Mouse (Mus musculus) forebrain, embryonic 15.5 days (tissue): ENCODE results near the gene Cldn19. TPM values are rescaled to one million over a fixed set of nuclear protein-coding genes. Genes with fewer than 3 reads are reported as not detected.

Source experiments
- ATAC-seq: fragments of 200-750 bp; cut with Nextera tagmentation; replicated peaks from 2 replicates; pipeline ENCODE4 v1.8.0; 2017; ENCODE audit warnings: mild to moderate bottlenecking, moderate TSS enrichment, moderate library complexity
- H3K27ac ChIP-seq: fragments of 300-500 bp; sonication (generic); replicated peaks from 2 replicates; pipeline ENCODE4 v1.5.1; 2015; ENCODE audit warnings: mild to moderate bottlenecking, inconsistent platforms
- H3K27me3 ChIP-seq: fragments of 300-500 bp; sonication (generic); 2 replicates; pipeline ENCODE4 v1.6.1; 2015; ENCODE audit warnings: inconsistent platforms
- H3K36me3 ChIP-seq: fragments of 300-500 bp; sonication (generic); 2 replicates; pipeline ENCODE4 v1.6.1; 2015; ENCODE audit warnings: mild to moderate bottlenecking, inconsistent platforms
- H3K4me1 ChIP-seq: fragments of 300-500 bp; sonication (generic); 2 replicates; pipeline ENCODE4 v1.6.1; 2015; ENCODE audit warnings: inconsistent platforms
- H3K4me2 ChIP-seq: fragments of 300-500 bp; sonication (generic); replicated peaks from 2 replicates; pipeline ENCODE4 v1.6.1; 2015; ENCODE audit warnings: mild to moderate bottlenecking, inconsistent platforms
- H3K4me3 ChIP-seq: fragments of 300-500 bp; sonication (generic); 2 replicates; pipeline ENCODE4 v1.5.1; 2015; ENCODE audit warnings: mild to moderate bottlenecking, inconsistent platforms
- H3K9ac ChIP-seq: fragments of 300-500 bp; sonication (generic); replicated peaks from 2 replicates; pipeline ENCODE4 v1.6.1; 2015; ENCODE audit warnings: mild to moderate bottlenecking, inconsistent platforms
- H3K9me3 ChIP-seq: fragments of 300-500 bp; sonication (generic); 2 replicates; pipeline ENCODE4 v1.6.1; 2016; ENCODE audit warnings: inconsistent platforms
- WGBS: fragments of 180-500 bp; shearing (Covaris S2); methylation state at CpG from one replicate; pipeline ENCODE4 v1.1.7; 2015; ENCODE audit warnings: mixed read lengths; 5-methylcytosine and 5-hydroxymethylcytosine counted together
- polyA plus RNA-seq: library from polyadenylated mRNA; unstranded; fragments of >200 nt; fragmentation: Nextera tagmentation; extraction: Ambion mirVana; gene quantifications from 2 replicates; pipeline ENCODE4 v1.2.1, GENCODE M21; 2015

The Cldn19 gene
- polyA plus RNA-seq = 0.70 and 1.0 TPM in 2 replicates

DNA sequence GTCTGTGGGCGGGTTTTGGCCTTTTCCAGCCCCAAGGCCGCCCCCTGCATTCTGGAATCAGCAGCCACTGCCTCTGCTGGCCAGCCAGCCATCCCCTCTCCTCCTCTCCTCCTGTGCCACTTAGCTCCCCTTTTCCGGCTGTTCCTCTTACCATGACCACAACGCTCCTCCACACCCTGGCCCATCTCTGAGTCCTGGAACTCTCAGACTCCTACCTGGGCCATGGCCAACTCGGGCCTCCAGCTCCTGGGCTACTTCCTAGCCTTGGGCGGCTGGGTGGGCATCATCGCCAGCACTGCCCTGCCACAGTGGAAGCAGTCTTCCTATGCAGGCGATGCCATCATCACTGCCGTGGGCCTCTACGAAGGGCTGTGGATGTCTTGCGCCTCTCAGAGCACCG, at the start of gene Cldn19:
Gene Cldn19 (plus strand): TSS at position 64 of the 400 bp plus-strand sequence.
- Histone ChIP-seq H3K9me3 (no peaks in the 10 kb centered on the region), H3K4me3 (no peak within 1 kb of the TSS), H3K9ac (no peak within 1 kb of the TSS), H3K27me3 (no peaks in the 10 kb centered on the region), H3K27ac (peak within 1 kb of the TSS; percentile 76), H3K4me2 (no peak within 1 kb of the TSS; the same call in 1 of the 2 replicates), H3K36me3 (no peaks in the 10 kb centered on the region), H3K4me1 (peaks cover 18% of the 10 kb centered on the region)
- ATAC-seq = no peak
- 68% methylated on average over 12 of the region's 12 CpGs for WGBS

DNA sequence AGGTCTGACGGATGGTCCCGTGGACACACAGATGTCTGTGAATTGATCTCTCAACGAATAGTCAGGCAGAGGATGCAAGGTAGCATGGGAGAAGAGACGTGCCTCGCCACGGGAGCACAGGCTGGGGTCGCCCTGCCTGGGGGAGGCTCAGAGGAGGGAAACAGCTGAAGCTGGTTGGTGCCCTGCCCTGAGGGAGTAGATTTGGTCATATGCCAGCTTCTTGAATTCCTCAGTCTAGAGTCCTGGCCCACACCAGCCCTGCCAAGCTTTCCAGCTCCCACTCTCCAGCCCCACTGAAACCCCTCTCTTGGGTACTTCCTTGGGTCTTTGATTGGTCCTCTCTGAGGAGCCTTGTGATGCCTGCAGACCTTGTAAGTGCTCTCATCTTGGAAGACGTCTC, 38.5 kb upstream of the Cldn19 start:
- Histone ChIP-seq H3K4me3 (no peak overlapping the region), H3K36me3 (no peaks in the 10 kb centered on the region), H3K9ac (no peak overlapping the region), H3K4me2 (no peak overlapping the region), H3K4me1 (no peaks in the 10 kb centered on the region), H3K9me3 (no peaks in the 10 kb centered on the region), H3K27me3 (no peaks in the 10 kb centered on the region), H3K27ac (no peak overlapping the region)
- WGBS = 78% methylated on average over 8 of the region's 8 CpGs
- 0 out of 2 replicates have a peak, but pooled peaks have one; percentile 57 for ATAC-seq

DNA sequence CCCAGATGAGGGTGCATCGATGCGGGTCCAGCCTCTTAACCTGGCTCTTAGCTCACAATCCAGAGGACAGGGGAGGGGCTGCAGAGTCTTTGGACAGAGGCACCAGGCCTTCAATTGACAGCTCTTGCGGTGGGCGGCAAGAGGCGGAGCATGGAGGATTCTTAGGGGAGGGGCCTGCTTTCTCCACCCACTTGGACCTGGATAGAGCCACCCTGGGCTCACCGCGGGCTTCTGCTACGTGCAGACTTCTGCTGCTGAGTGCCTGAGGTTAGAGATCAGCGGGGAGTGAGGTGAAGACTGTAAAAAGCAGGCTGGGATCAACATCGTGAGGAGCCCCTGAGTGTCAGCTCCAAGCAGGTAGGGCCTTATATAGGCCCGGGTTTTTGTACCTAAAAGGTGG, 37.0 kb upstream of the Cldn19 start, which contains the start of gene Tmem269:
Gene Tmem269 (minus strand): TSS at position 49 of the 400 bp plus-strand sequence.
- H3K9ac ChIP-seq = no peak within 1 kb of the TSS
- no peaks in the 10 kb centered on the region for H3K36me3 ChIP-seq
- H3K27ac ChIP-seq = no peak within 1 kb of the TSS
- no peak within 1 kb of the TSS for H3K4me2 ChIP-seq
- H3K9me3 ChIP-seq = no peaks in the 10 kb centered on the region
- WGBS = 8% methylated on average over 11 of the region's 11 CpGs
- no peak for ATAC-seq
- no peak within 1 kb of the TSS for H3K4me3 ChIP-seq
- no peaks in the 10 kb centered on the region for H3K4me1 ChIP-seq
- no peaks in the 10 kb centered on the region for H3K27me3 ChIP-seq

DNA sequence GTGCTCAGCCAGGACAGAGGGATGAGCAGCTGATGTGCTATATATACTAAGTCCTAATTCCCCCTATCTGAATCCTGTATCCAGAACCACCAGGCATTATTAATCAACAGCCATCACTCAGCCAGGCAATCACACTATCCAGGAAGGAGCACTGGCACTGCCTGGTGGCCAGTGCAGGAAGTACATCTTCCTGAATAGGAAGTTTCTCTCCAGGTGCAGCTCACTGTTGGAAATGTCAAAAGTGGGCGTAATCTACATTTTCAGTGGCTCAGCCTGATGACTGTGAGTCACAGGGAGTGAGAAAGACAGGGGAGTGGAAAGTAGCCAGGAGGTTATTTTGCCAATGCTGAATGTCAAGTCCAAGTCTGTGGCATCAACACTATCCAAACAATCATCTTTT, 31.5 kb upstream of the Cldn19 start:
- peaks cover 34% of the 10 kb centered on the region for H3K36me3 ChIP-seq
- H3K27ac ChIP-seq = no peak overlapping the region
- no peak overlapping the region for H3K4me3 ChIP-seq
- H3K4me2 ChIP-seq = no peak overlapping the region
- H3K4me1 ChIP-seq = no peaks in the 10 kb centered on the region
- no peak overlapping the region for H3K9ac ChIP-seq
- no peaks in the 10 kb centered on the region for H3K9me3 ChIP-seq
- no peak for ATAC-seq
- no peaks in the 10 kb centered on the region for H3K27me3 ChIP-seq
- WGBS = 87% methylated on average over 1 of the region's 1 CpGs

DNA sequence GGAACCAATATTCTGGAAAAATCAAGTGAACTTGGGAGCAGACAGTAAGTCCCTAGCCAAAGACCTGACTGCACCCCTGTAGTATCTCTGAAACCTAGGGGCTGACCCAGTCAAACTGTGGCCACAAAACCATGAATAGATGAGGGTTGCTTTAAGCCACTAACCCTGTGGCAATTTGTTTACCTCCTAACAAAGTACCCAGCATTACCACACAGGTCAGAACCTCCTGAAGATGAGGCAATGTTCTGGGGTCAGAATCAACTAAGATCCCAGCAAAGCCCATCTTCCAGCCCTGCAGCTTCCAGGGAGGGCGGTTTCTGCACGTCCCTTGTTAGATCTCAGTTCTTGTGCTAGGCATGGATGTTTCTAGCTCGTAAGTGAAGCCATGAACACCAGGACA, 30.7 kb upstream of the Cldn19 start:
- Histone ChIP-seq H3K4me3 (no peak overlapping the region), H3K4me2 (no peak overlapping the region), H3K27ac (no peak overlapping the region), H3K27me3 (no peaks in the 10 kb centered on the region), H3K9me3 (no peaks in the 10 kb centered on the region), H3K4me1 (no peaks in the 10 kb centered on the region), H3K9ac (no peak overlapping the region), H3K36me3 (peaks cover 34% of the 10 kb centered on the region)
- no peak for ATAC-seq
- 95% methylated on average over 3 of the region's 3 CpGs for WGBS

DNA sequence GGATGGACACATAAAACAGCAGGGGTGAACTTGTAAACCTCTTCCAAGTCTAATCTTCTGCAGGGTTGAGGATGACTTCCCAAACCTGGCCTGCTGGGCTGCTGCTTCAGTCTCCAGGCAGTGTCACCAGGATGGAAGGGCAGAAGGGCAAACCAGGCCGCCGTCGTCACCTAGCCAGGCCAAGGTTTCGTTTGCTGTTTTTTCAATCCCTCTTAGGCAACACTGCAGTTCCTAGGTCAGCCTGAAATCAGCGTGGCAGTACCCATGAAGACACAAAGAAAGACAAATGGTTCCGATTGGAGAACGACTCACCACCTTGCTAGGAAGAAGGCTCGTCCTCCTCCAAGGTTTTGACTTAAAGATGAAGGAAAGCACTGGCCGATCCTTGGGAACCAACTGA, 29.5 kb upstream of the Cldn19 start:
- WGBS = 92% methylated on average over 9 of the region's 9 CpGs
- peaks cover 34% of the 10 kb centered on the region for H3K36me3 ChIP-seq
- H3K4me2 ChIP-seq = no peak overlapping the region
- H3K27me3 ChIP-seq = no peaks in the 10 kb centered on the region
- no peak overlapping the region for H3K9ac ChIP-seq
- no peak overlapping the region for H3K4me3 ChIP-seq
- no peak for ATAC-seq
- no peaks in the 10 kb centered on the region for H3K9me3 ChIP-seq
- no peak overlapping the region for H3K27ac ChIP-seq
- H3K4me1 ChIP-seq = no peaks in the 10 kb centered on the region

DNA sequence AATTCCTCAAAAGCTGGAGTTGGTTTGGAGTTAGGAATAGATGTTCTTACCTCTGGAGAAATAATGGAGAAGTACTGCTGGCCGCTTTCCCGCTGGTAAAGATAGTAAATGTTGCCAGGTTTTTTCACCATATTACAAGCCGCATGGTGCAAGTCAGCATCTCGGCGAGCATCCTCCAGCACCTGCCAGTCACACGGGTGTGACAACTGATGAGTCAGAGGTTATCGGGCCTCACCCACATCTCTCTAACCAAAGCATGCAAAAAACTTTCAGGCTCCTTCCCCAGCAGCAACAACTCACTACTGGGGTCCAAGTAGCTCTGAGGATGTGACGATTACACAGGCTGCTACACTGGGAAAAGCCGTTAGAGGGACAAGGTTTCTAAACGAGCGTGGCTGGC, 28.5 kb upstream of the Cldn19 start:
- H3K9ac ChIP-seq = no peak overlapping the region
- H3K36me3 ChIP-seq = peaks cover 34% of the 10 kb centered on the region
- H3K4me1 ChIP-seq = peaks cover 6% of the 10 kb centered on the region
- no peak for ATAC-seq
- WGBS = 92% methylated on average over 11 of the region's 11 CpGs
- H3K27ac ChIP-seq = no peak overlapping the region
- no peak overlapping the region for H3K4me2 ChIP-seq
- H3K9me3 ChIP-seq = no peaks in the 10 kb centered on the region
- H3K4me3 ChIP-seq = no peak overlapping the region
- H3K27me3 ChIP-seq = no peaks in the 10 kb centered on the region

DNA sequence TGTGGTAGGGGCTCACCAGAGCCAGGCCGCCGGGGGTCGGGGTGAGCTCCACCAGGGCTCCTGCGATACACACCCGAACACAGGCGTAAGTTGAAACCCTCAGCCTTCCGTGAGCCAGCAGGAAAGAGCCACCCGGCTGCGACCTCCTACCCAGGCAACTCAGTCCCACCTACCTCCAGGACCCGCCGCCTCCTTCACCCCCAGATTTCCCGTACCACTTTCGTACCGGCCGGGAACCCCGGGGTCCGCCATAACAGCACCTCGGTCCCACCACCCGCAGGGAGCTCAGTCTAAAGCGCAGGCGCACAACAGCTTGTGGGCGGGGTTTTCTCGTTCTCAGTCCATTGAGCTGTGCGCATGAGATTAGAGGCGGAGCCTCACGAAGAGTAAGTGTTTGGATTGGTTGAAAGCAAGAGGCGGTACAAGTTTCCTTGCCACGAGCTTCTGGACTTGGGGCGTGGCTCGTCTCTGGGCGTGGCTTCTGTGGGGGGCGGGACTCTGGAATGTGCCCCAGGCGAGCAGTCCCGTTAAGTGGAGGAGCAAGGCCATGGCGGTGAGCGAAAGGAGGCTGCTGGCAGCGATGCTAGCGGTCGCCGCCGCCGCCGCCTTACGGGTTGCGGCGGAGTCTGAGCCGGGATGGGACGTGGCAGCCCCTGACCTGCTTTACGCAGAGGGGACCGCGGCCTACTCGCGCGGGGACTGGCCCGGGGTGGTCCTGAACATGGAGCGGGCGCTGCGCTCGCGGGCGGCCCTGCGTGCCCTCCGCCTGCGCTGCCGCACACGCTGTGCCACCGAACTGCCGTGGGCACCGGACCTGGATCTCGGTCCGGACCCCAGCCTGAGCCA, 22.6 kb upstream of the Cldn19 start, which contains the start of the genes AU022252 and P3h1:
Gene AU022252 (minus strand): TSS at position 303 of the 846 bp plus-strand sequence.
Gene P3h1 (plus strand): TSS at position 506 of the 846 bp plus-strand sequence.
- Histone ChIP-seq H3K27me3 (no peaks in the 10 kb centered on the region), H3K4me1 (peaks cover 22% of the 10 kb centered on the region), H3K36me3 (peaks cover 9% of the 10 kb centered on the region), H3K4me3 (peak within 1 kb of the TSS; percentile 95), H3K9ac (peak within 1 kb of the TSS; percentile 82), H3K4me2 (peak within 1 kb of the TSS; percentile 96), H3K27ac (peak within 1 kb of the TSS; percentile 72), H3K9me3 (no peaks in the 10 kb centered on the region)
- peak; percentile 96 for ATAC-seq
- under 1% methylated on average over 71 of the region's 71 CpGs for WGBS

DNA sequence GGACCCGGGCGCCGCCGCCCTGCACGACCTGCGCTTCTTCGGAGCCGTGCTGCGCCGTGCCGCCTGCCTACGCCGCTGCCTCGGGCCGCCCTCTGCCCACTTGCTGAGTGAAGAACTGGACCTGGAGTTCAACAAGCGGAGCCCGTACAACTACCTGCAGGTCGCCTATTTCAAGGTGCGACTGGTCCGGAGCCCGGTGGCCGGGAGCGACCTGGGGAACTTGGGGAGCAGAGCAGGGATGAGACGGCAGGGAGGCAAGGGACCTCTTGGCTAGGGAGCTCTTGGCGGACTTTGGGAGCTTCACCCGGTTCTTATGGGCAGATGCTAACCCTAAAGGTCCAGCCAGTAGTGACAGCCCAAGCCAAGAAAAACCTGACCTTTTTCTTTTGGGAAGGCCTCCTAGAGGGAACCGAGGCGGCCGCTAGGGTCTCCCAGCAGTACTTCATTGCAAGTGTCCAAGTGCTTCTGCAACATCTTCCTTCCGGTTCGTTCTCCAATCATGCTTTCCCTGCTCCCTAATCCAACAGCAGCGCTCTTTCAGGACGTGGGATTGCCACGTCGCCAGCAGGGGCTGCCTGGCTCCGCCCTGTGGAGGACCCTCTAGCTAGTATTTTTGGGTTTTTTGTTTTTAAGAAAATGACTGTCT, 21.8 kb upstream of the Cldn19 start:
- Histone ChIP-seq H3K27me3 (no peaks in the 10 kb centered on the region), H3K36me3 (peaks cover 13% of the 10 kb centered on the region), H3K9ac (peak overlapping the region; percentile 77), H3K27ac (peak overlapping the region; percentile 72), H3K4me3 (peak overlapping the region; percentile 95), H3K4me1 (peaks cover 22% of the 10 kb centered on the region), H3K9me3 (no peaks in the 10 kb centered on the region), H3K4me2 (peak overlapping the region; percentile 96)
- WGBS = 0% methylated on average over 36 of the region's 36 CpGs
- peak; percentile 67 for ATAC-seq

DNA sequence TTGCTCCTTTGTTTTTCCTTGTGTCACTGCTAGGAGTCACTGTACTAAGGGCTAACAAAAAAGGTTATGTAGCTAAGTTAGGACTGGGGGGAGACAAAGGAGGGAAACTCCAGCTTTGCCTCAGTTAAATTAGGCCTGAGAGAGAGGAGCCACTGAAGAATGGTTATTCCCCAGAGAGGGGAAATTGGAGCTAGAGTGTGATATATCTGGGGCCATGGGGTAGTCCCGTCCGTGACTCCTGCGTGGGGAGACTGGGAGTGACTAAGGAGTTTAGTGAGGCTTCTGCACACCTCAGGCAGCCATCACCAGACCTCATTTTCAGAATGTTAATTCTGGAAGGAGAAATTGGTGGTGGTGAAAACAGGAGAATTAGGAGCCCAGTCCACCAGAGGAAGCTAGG, 20.9 kb upstream of the Cldn19 start:
- ATAC-seq = no peak
- no peak overlapping the region for H3K27ac ChIP-seq
- H3K4me3 ChIP-seq = peak overlapping the region; percentile 95
- peaks cover 13% of the 10 kb centered on the region for H3K36me3 ChIP-seq
- H3K9ac ChIP-seq = no peak overlapping the region
- WGBS = 90% methylated on average over 3 of the region's 3 CpGs
- no peaks in the 10 kb centered on the region for H3K9me3 ChIP-seq
- peak overlapping the region; percentile 96 for H3K4me2 ChIP-seq
- no peaks in the 10 kb centered on the region for H3K27me3 ChIP-seq
- H3K4me1 ChIP-seq = peaks cover 23% of the 10 kb centered on the region

DNA sequence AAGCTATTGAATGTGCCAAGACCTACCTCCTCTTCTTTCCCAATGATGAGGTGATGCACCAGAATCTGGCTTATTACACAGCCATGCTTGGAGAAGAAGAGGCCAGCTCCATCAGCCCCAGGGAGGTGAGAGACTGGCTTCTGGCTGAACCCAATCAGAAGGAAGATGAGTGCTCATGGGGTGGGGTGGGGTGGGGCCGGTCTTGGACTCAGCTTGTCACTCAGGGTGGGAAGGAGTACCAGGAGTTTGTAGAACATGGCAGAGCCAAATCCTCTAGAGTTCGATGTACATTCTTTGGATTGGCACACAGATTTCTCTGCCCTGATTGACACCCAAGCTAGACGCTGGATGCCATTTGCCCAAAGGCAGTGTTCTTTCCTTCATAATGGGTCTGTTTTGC, 16.6 kb upstream of the Cldn19 start:
- Histone ChIP-seq H3K4me1 (peaks cover 19% of the 10 kb centered on the region), H3K27ac (peak overlapping the region; percentile 28; the same call in 1 of the 2 replicates), H3K27me3 (no peaks in the 10 kb centered on the region), H3K9me3 (no peaks in the 10 kb centered on the region), H3K4me2 (no peak overlapping the region), H3K36me3 (peaks cover 25% of the 10 kb centered on the region), H3K9ac (no peak overlapping the region), H3K4me3 (no peak overlapping the region)
- peak; percentile 26; the same call in 1 of the 2 replicates for ATAC-seq
- 71% methylated on average over 3 of the region's 3 CpGs for WGBS

DNA sequence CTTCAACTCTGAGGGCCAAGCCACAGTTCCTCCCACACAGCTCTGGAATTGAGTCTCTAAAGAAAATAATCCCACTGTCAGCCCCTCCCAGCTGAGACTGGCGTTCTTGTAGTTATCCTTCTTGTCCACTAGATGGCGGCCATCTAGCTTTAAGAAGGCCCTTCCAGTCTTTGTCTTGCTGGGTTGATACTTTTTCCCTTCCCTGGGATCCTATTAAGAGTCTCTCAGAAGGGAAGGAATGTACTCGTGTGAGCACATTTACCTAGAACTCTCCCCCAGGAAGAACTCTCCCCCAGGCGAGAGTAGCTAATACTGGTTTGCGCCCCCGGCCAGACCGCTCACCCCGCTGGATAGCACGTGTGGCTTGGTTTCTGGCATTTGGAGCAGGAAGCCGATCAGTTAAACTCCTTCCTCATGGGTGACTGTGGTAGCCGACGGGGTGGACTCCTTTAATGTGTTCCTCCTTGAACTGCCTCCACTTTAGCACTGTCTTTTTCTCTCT, 16.0 kb upstream of the Cldn19 start:
- H3K27me3 ChIP-seq = no peaks in the 10 kb centered on the region
- peak overlapping the region; percentile 81 for H3K27ac ChIP-seq
- H3K4me1 ChIP-seq = peaks cover 14% of the 10 kb centered on the region
- peak overlapping the region; percentile 19; the same call in 1 of the 2 replicates for H3K9ac ChIP-seq
- peaks cover 30% of the 10 kb centered on the region for H3K36me3 ChIP-seq
- WGBS = 35% methylated on average over 12 of the region's 12 CpGs
- no peak overlapping the region; the same call in 1 of the 2 replicates for H3K4me2 ChIP-seq
- H3K4me3 ChIP-seq = no peak overlapping the region
- peak; percentile 55 for ATAC-seq
- no peaks in the 10 kb centered on the region for H3K9me3 ChIP-seq
